In the genomic region with DNA sequence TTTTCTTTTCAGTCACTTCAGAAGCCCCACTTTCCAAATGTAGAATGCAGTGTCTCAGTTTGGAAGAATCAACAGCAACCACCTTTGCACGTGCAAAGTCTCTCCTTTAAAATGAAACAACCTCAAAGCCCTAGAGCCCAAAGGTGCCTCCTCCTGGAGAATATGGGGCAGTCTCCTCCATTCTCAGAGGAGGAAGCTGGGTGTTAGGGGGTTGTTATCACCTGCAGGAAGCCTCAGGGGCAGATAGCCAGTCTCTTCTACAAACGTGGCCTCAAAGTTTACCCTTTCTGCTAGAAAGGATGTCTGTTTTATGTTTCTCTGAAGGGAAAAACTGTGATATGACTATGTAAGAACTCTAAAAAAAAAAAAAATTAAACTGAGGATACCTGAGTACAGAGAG, we compare ENCODE assay signal across 17 mouse cellular contexts.
A peak's percentile ranks its signal among the peaks of the same experiment; 100 is the strongest.
DNase-seq lines count a peak whose midpoint lies in the region; ATAC-seq lines count a peak whose summit lies in the region.
"Had no signal": no experiment of that assay in that cellular context is flagged by ENCODE, and none has a peak within 500 bp of the region (broad histone marks: within the 10 kb centered on the region; RNA-seq: fewer than 3 reads in every experiment).

No protein-coding gene starts in this region.

- H3K27me3 ChIP-seq in heart, embryonic 13.5 days (replicated peaks) = no peaks in the 10 kb centered on the region; the same call in 1 of the 2 replicates
- no peaks in the 10 kb centered on the region for H3K27me3 ChIP-seq in neural tube, embryonic 13.5 days
- no peaks in the 10 kb centered on the region for H3K27me3 ChIP-seq in limb, embryonic 11.5 days (ENCODE audit: control insufficient read depth, insufficient read depth, low read length)
- H3K27me3 ChIP-seq: neural tube, embryonic 12.5 days had no signal

- H3K4me3 ChIP-seq in heart, embryonic 13.5 days = no peak overlapping the region
- no peak overlapping the region for H3K4me3 ChIP-seq in neural tube, embryonic 13.5 days
- no peak overlapping the region for H3K4me3 ChIP-seq in limb, embryonic 11.5 days (ENCODE audit: low read depth, low read length)
- H3K4me3 ChIP-seq: forebrain, embryonic 10.5 days; neural tube, embryonic 12.5 days had no signal

- peak overlapping the region; percentile 46 for H3K27ac ChIP-seq in heart, embryonic 13.5 days (replicated peaks)
- H3K27ac ChIP-seq in neural tube, embryonic 13.5 days (replicated peaks) = 0 out of 2 replicates have a peak overlapping the region, but pooled peaks have one; percentile 89
- peak overlapping the region; percentile 36; the same call in 1 of the 2 replicates for H3K27ac ChIP-seq in limb, embryonic 11.5 days (replicated peaks; ENCODE audit: low read depth, low read length)
- H3K27ac ChIP-seq: forebrain, embryonic 10.5 days; neural tube, embryonic 12.5 days had no signal

- no peak overlapping the region for H3K4me2 ChIP-seq in heart, embryonic 13.5 days
- H3K4me2 ChIP-seq in neural tube, embryonic 13.5 days = no peak overlapping the region
- H3K4me2 ChIP-seq in limb, embryonic 11.5 days (ENCODE audit: low read depth, severe bottlenecking) = no peak overlapping the region
- H3K4me2 ChIP-seq: neural tube, embryonic 12.5 days had no signal

- no peak for DNase-seq in heart, postnatal 14 days
- DNase-seq in neural tube, embryonic 10.5 days (ENCODE audit: extremely low spot score, low spot score) = no peak
- DNase-seq in limb, embryonic 11.5 days (ENCODE audit: low spot score) = no peak
- peak; percentile 36 to 70 for DNase-seq in thymus, postnatal 36 days
- DNase-seq in layer of hippocampus, adult 8-10 months (ENCODE audit: low spot score in 2 of 2) = no peak
- DNase-seq: adrenal gland, adult 2 months; cerebellum, adult 11 months; gastrocnemius, postnatal 10 days; kidney, postnatal 4 days; layer of hippocampus, postnatal 36 days; lung, adult 18-20 months had no signal

- intact Hi-C loops in heart, postnatal 14 days (cut with DNase I) = no loop called here

- H3K9ac ChIP-seq in heart, embryonic 13.5 days = no peak overlapping the region
- no peak overlapping the region for H3K9ac ChIP-seq in neural tube, embryonic 13.5 days
- H3K9ac ChIP-seq in limb, embryonic 11.5 days (ENCODE audit: low read length) = no peak overlapping the region
- H3K9ac ChIP-seq: neural tube, embryonic 12.5 days had no signal

- H3K4me1 ChIP-seq in heart, embryonic 13.5 days = peaks cover 56% of the 10 kb centered on the region
- H3K4me1 ChIP-seq in neural tube, embryonic 13.5 days (replicated peaks) = peaks cover 54% of the 10 kb centered on the region
- peaks cover 36% of the 10 kb centered on the region for H3K4me1 ChIP-seq in limb, embryonic 11.5 days (ENCODE audit: control insufficient read depth, insufficient read depth, low read length)

- no peak for ATAC-seq in heart, embryonic 13.5 days (ENCODE audit: extremely low read depth, insufficient number of reproducible peaks, low FRiP score, low TSS enrichment)
- ATAC-seq in neural tube, embryonic 13.5 days (ENCODE audit: low read depth) = no peak
- no peak for ATAC-seq in limb, embryonic 11.5 days (ENCODE audit: insufficient number of reproducible peaks, low FRiP score, low TSS enrichment, low read depth)
- ATAC-seq: inflammation-experienced regulatory T-cells, adult 6 months; midbrain, embryonic 16.5 days had no signal

- H3K9me3 ChIP-seq in heart, embryonic 13.5 days = no peaks in the 10 kb centered on the region
- no peaks in the 10 kb centered on the region for H3K9me3 ChIP-seq in neural tube, embryonic 13.5 days
- no peaks in the 10 kb centered on the region for H3K9me3 ChIP-seq in limb, embryonic 11.5 days (ENCODE audit: control insufficient read depth, low read length)
- H3K9me3 ChIP-seq: forebrain, embryonic 10.5 days; neural tube, embryonic 12.5 days had no signal

- 30% methylated on average over 2 of the region's 2 CpGs for WGBS in heart, embryonic 13.5 days
- WGBS in neural tube, embryonic 13.5 days = 53% methylated on average over 2 of the region's 2 CpGs
- 37% methylated on average over 2 of the region's 2 CpGs for WGBS in limb, embryonic 11.5 days

- no peaks in the 10 kb centered on the region for H3K36me3 ChIP-seq in heart, embryonic 13.5 days
- no peaks in the 10 kb centered on the region for H3K36me3 ChIP-seq in neural tube, embryonic 13.5 days
- H3K36me3 ChIP-seq in limb, embryonic 11.5 days (ENCODE audit: control insufficient read depth, insufficient read depth, low read length) = no peaks in the 10 kb centered on the region
- H3K36me3 ChIP-seq: forebrain, embryonic 10.5 days; neural tube, embryonic 12.5 days had no signal

Comparison
In these comparisons a context has a peak if more than half of its experiments do, and no peak if none do; other contexts are left out.
1. H3K27ac ChIP-seq: peak in every context shown above with its lines; median percentile 89 in neural tube, embryonic 13.5 days; 46 in heart, embryonic 13.5 days; 36 in limb, embryonic 11.5 days.
2. DNase-seq: peak in thymus, postnatal 36 days (2 of 2); none in heart, postnatal 14 days (0 of 2), neural tube, embryonic 10.5 days (single experiment), limb, embryonic 11.5 days (single experiment) and layer of hippocampus, adult 8-10 months (0 of 2).